Mouse (Mus musculus) CH12.LX (cell line): ENCODE data around the gene Ina.

Experiments used
- CTCF ChIP-seq, 2 experiments: IDR thresholded peaks in 1 of 2; conservative IDR thresholded peaks in 1 of 2; 2 replicates each; pipeline ENCODE4 v1.5.1; 2011 to 2012; ENCODE audit warnings: low read depth in 2 of 2, low read length in 2 of 2, improper control_type of control experiment in 1 of 2, inconsistent platforms in 1 of 2, mild to moderate bottlenecking in 1 of 2, moderate library complexity in 1 of 2
- ELF1 ChIP-seq: IDR thresholded peaks from 2 replicates; pipeline ENCODE4 v1.6.1; 2014; ENCODE audit warnings: low read depth, mild to moderate bottlenecking, inconsistent platforms, low read length, improper control_type of control experiment
- EP300 ChIP-seq: IDR thresholded peaks from 2 replicates; pipeline ENCODE4 v1.6.1; 2011; ENCODE audit warnings: low read length, improper control_type of control experiment
- POLR2A ChIP-seq: IDR thresholded peaks from 2 replicates; pipeline ENCODE4 v1.6.1; 2011; ENCODE audit warnings: low read depth, mild to moderate bottlenecking, improper control_type of control experiment, low read length
- RCOR1 ChIP-seq: conservative IDR thresholded peaks from 2 replicates; pipeline ENCODE4 v1.6.1; 2012; ENCODE audit warnings: low read depth, mild to moderate bottlenecking, inconsistent platforms, low read length, improper control_type of control experiment
- USF1 ChIP-seq: IDR thresholded peaks from 2 replicates; pipeline ENCODE4 v1.6.1; 2014; ENCODE audit warnings: low read depth, mild to moderate bottlenecking, inconsistent platforms, low read length, improper control_type of control experiment
- USF2 ChIP-seq: conservative IDR thresholded peaks from 2 replicates; pipeline ENCODE4 v1.6.1; 2011; ENCODE audit warnings: low read depth, low read length, improper control_type of control experiment
- ZMIZ1 ChIP-seq: IDR thresholded peaks from 2 replicates; pipeline ENCODE4 v1.6.1; 2012; ENCODE audit warnings: low read depth, mild to moderate bottlenecking, inconsistent platforms, low read length, improper control_type of control experiment

- TF ChIP-seq CTCF (conservative IDR thresholded peaks at IDR 0.05 in 1 of 2, IDR thresholded peaks at IDR 0.05 in 1 of 2; ENCODE audit: low read depth in 2 of 2, low read length in 2 of 2), result no peak
- no peak for TF ChIP-seq RCOR1
- no peak for TF ChIP-seq EP300
- TF ChIP-seq USF2, result no peak
- TF ChIP-seq ZMIZ1, result no peak
- TF ChIP-seq POLR2A, result no peak
- TF ChIP-seq USF1, result no peak
- no peak for TF ChIP-seq ELF1
Measured at GRCm38 (mm10) chr19:46979781-46980105, 34.8 kb upstream of the Ina start.
